Mouse (Mus musculus): ENCODE measurements around the gene Gmeb2.

- TF ChIP-seq POLR2A (IDR thresholded peaks at IDR 0.05; ENCODE audit: borderline replicate concordance, control insufficient read depth, low read depth, low read length) (no peak), CTCF (IDR thresholded peaks at IDR 0.05; ENCODE audit: control insufficient read depth, insufficient read depth, low read length) (no peak)
These were observed 14.0 kb downstream of the Gmeb2 start for GRCm38 (mm10) chr2:181273829-181274228.
